Mouse (Mus musculus) forebrain, embryonic 13.5 days (tissue): ENCODE data around the gene Lyl1. TPM values are rescaled to one million over a fixed set of nuclear protein-coding genes. Genes with fewer than 3 reads are reported as not detected.

Experiments used
- ATAC-seq: fragments of 200-750 bp; cut with Nextera tagmentation; 2 replicates; pipeline ENCODE4 v1.8.0; 2017
- H3K27ac ChIP-seq: fragments of 300-500 bp; sonication (generic); 2 replicates; pipeline ENCODE4 v1.5.1; 2015; ENCODE audit warnings: inconsistent platforms, mild to moderate bottlenecking, moderate library complexity
- H3K27me3 ChIP-seq: fragments of 300-500 bp; sonication (generic); 2 replicates; pipeline ENCODE4 v1.6.1; 2015; ENCODE audit warnings: mild to moderate bottlenecking, inconsistent platforms
- H3K36me3 ChIP-seq: fragments of 300-500 bp; sonication (generic); 2 replicates; pipeline ENCODE4 v1.6.1; 2015; ENCODE audit warnings: mild to moderate bottlenecking, inconsistent platforms; ENCODE audit not compliant: poor library complexity, severe bottlenecking
- H3K4me1 ChIP-seq: fragments of 300-500 bp; sonication (generic); 2 replicates; pipeline ENCODE4 v1.6.1; 2015; ENCODE audit warnings: inconsistent platforms
- H3K4me2 ChIP-seq: fragments of 300-500 bp; sonication (generic); 2 replicates; pipeline ENCODE4 v1.6.1; 2015; ENCODE audit warnings: inconsistent platforms, mild to moderate bottlenecking, moderate library complexity
- H3K4me3 ChIP-seq: fragments of 300-500 bp; sonication (generic); 2 replicates; pipeline ENCODE4 v1.5.1; 2015; ENCODE audit warnings: mild to moderate bottlenecking, inconsistent platforms
- H3K9ac ChIP-seq: fragments of 300-500 bp; sonication (generic); 2 replicates; pipeline ENCODE4 v1.6.1; 2015; ENCODE audit warnings: mild to moderate bottlenecking, inconsistent platforms
- H3K9me3 ChIP-seq: fragments of 300-500 bp; sonication (generic); replicated peaks from 2 replicates; pipeline ENCODE4 v1.6.1; 2016; ENCODE audit warnings: inconsistent platforms
- WGBS: fragments of 180-500 bp; shearing (Covaris S2); methylation state at CpG from one replicate; pipeline ENCODE4 v1.1.7; 2015; 5-methylcytosine and 5-hydroxymethylcytosine counted together
- polyA plus RNA-seq: library from polyadenylated mRNA; unstranded; fragments of >200 nt; fragmentation: Nextera tagmentation; extraction: Ambion mirVana; gene quantifications from 2 replicates; pipeline ENCODE4 v1.2.1, GENCODE M21; 2015

The Lyl1 gene
- 1.9 and 2.1 TPM in 2 replicates for polyA plus RNA-seq

DNA sequence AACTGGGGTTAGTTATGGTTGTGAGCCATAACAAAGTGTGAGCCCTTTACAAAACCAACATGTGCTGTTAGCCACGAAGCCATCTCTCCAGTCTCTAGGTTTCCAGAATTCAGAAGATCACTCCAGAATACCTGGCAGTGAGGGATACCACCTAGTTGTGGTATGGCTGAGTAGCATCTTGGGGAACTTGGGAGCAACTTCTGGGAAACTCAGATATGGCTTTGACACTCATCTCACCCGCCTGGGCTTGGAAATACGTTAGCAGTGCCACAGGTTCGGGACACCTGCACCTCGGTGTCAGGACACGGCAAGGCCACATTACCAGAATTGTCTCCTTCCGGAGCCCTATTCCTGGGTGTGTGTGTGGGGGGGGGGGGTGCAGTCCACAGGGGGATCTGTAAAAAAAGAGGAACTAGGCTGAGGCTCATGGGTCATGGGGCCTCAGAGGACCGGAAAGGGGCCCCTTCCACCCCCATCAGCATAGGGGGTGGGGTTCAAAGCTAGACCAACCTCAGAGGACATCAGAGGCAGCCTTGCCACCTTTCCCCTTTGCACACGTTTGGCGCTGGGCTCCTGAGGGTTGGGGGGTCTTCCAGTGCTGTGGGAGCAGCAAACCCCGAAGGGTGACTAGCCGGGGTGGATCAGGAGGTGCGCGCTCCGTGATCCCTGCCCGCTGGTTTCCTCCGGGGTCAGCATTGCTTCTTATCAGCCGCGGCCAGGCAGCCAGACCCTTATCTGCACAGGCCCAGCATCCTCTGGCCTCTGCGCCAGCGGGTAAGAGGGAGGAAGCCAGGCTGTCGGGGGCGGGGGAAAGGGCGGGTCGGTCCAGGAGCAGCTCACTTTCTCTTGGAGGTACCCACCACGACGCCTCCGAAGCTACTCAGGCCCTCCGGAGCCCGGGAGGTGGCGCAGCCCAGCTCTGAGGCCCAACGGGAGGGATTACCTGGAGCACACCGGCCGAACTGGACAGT lies at the start of gene Lyl1:
Lyl1 (plus strand) TSS at position 517 of the 971 bp plus-strand sequence.
- H3K9ac ChIP-seq, result peak within 1 kb of the TSS; percentile 41
- H3K4me3 ChIP-seq, result no peak within 1 kb of the TSS
- peak within 1 kb of the TSS; percentile 14; the same call in 1 of the 2 replicates for H3K4me2 ChIP-seq
- H3K36me3 ChIP-seq, result peaks cover 41% of the 10 kb centered on the region
- peaks cover 36% of the 10 kb centered on the region for H3K4me1 ChIP-seq
- WGBS, result 13% methylated on average over 32 of the region's 34 CpGs
- H3K27ac ChIP-seq, result peak within 1 kb of the TSS; percentile 63
- no peak for ATAC-seq
- H3K27me3 ChIP-seq, result peaks cover 49% of the 10 kb centered on the region
- no peaks in the 10 kb centered on the region for H3K9me3 ChIP-seq

DNA sequence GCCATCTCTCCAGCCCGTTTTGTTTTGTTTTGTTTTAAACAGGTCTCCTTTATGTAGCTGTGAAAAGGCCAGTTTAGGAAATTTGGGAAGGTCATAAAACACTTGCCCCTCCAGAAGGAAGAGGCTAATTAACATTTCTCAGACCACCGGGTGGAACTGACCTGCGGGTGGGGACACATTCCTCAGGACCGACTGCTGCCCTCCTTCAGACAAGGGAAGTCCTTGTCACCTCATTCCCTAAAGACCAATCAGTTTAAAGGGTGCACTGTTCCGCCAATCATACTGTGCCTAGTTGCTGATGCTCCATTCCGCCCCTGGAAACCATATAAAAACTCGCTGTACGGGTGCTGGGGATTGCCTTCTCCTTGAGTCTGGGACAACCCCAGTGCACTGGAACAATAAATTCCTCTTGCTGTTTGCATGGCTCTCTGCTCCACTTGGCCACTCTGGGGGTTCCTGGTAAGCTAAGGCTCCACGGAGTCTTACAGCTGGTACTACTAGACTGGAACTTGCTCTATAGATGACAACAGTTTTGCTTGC lies 48.1 kb upstream of the Lyl1 start:
- no peak overlapping the region for H3K4me3 ChIP-seq
- no peaks in the 10 kb centered on the region for H3K27me3 ChIP-seq
- H3K27ac ChIP-seq, result peak overlapping the region; percentile 36; the same call in 1 of the 2 replicates
- H3K36me3 ChIP-seq, result no peaks in the 10 kb centered on the region
- peaks cover 26% of the 10 kb centered on the region for H3K4me1 ChIP-seq
- ATAC-seq, result no peak
- no peak overlapping the region for H3K9ac ChIP-seq
- WGBS, result 73% methylated on average over 9 of the region's 9 CpGs
- no peak overlapping the region for H3K4me2 ChIP-seq
- H3K9me3 ChIP-seq, result no peaks in the 10 kb centered on the region

DNA sequence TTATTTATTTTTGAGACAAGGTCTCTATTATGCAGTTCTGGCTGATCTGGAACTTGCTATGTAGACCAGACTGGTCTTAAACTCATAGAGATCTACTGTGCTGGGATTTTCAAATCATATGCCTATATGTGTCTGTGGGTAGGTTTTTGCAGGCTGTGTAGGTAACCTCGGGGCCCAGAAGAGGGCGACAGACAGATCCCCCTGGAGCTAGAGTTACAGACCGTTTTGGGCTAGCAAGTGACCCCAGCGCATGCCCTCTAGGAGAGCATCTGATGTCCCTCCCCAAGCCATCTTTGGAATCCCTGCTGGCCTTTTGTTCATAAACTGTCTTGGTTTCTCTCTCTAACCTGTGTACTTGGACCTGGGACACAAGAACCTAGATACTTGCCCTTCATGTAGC lies 46.7 kb upstream of the Lyl1 start:
- ATAC-seq, result no peak
- Histone ChIP-seq H3K9ac (no peak overlapping the region), H3K9me3 (no peaks in the 10 kb centered on the region), H3K36me3 (no peaks in the 10 kb centered on the region), H3K4me2 (no peak overlapping the region), H3K27ac (no peak overlapping the region; the same call in 1 of the 2 replicates), H3K4me3 (no peak overlapping the region), H3K4me1 (peaks cover 27% of the 10 kb centered on the region), H3K27me3 (no peaks in the 10 kb centered on the region)
- 48% methylated on average over 4 of the region's 4 CpGs for WGBS

DNA sequence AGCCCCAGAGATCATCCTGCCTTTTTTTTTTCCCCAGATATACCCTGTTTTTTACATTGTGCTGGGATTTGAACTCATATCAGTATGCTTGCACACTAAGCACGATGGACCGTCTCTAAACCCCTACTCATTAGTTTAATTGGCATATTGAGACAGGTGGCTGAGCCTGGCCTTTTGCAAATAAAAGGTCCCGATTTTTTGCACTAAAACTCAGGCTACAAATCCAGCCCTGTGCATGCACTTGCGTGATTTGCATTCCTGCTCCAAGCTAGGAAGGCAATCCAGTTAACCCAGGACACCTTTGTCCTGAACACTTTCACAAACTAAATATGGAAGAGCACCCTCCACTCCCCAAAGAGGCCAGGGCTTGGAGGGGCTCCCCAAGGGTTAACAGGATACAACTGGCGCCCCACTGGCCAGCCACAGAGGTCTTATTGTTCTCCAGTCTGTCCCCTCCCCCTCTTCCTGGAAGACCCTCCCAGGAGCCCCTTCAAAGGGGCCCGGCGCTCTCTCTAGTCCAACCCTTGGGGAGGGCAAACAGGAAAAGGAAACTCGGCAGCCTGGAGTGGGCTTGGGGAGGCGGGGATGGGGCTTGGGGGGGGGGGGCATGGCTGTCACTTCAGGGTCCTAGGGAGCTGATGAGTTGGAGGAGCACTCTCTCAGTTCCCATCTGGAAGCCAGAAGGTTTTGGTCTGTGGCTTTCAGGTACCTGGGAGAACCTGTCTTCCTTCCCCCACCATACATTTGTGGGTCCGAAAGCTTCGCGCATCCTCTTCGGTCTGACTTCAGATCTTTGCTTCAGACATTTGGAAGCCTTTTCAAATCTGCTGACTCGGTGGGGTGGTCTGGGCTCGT lies 45.7 kb upstream of the Lyl1 start:
- Histone ChIP-seq H3K4me2 (peak overlapping the region; percentile 60), H3K27ac (peak overlapping the region; percentile 74), H3K4me3 (peak overlapping the region; percentile 22), H3K27me3 (no peaks in the 10 kb centered on the region), H3K36me3 (no peaks in the 10 kb centered on the region), H3K9ac (peak overlapping the region; percentile 49), H3K4me1 (peaks cover 36% of the 10 kb centered on the region), H3K9me3 (no peaks in the 10 kb centered on the region)
- WGBS, result under 1% methylated on average over 14 of the region's 15 CpGs
- ATAC-seq, result peak; percentile 69

DNA sequence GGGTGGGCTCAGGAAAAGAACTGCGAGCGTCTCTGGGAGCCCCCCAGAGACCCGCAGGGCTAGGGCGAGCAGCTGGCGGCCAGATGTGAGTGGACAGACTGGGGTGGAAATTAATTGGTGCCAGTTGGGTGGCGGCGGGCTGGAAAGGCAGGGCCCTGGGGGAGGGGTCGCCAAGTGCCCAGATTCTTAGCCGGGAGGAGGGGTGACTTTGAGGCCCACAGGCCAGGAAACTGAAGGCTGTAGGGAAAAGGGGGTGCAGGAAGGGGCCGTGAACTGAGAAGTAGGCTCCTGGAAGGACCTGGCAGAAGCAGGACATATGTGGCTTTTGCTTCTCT lies 45.1 kb upstream of the Lyl1 start:
- H3K27ac ChIP-seq, result peak overlapping the region; percentile 74
- no peaks in the 10 kb centered on the region for H3K36me3 ChIP-seq
- 2% methylated on average over 10 of the region's 10 CpGs for WGBS
- H3K9me3 ChIP-seq, result no peaks in the 10 kb centered on the region
- H3K27me3 ChIP-seq, result no peaks in the 10 kb centered on the region
- peak overlapping the region; percentile 60 for H3K4me2 ChIP-seq
- H3K4me3 ChIP-seq, result peak overlapping the region; percentile 22
- H3K9ac ChIP-seq, result peak overlapping the region; percentile 49
- peaks cover 42% of the 10 kb centered on the region for H3K4me1 ChIP-seq
- peak; percentile 5; the same call in 1 of the 2 replicates for ATAC-seq

DNA sequence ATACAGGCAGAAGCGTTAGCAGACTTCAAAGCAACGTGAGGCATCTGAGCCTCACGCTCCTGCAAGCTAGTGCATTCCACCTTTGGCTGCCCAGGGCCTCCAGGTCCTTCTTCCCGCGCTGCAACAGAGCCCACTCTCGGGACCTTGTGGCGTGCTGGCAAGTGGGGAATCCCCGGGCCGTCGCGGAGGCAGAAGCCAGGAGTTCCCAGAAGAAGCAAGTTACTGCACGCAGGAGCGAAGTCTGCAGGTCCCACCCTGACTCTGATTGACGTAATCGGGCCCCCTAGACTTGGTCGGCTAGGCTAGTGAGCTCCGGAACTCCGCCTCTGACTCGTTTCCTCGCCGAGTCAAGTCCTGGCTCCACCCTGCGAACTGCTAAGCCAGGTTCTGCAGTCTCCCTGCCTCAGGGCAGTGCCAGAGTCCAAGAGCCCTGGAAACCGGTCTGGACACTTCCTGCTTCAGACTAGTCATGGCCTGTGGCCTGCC lies 44.6 kb upstream of the Lyl1 start:
- Histone ChIP-seq H3K27ac (peak overlapping the region; percentile 74), H3K36me3 (no peaks in the 10 kb centered on the region), H3K9ac (peak overlapping the region; percentile 51), H3K9me3 (no peaks in the 10 kb centered on the region), H3K4me1 (peaks cover 47% of the 10 kb centered on the region), H3K4me2 (peak overlapping the region; percentile 60), H3K4me3 (peak overlapping the region; percentile 22), H3K27me3 (no peaks in the 10 kb centered on the region)
- 3% methylated on average over 23 of the region's 23 CpGs for WGBS
- ATAC-seq, result no peak

DNA sequence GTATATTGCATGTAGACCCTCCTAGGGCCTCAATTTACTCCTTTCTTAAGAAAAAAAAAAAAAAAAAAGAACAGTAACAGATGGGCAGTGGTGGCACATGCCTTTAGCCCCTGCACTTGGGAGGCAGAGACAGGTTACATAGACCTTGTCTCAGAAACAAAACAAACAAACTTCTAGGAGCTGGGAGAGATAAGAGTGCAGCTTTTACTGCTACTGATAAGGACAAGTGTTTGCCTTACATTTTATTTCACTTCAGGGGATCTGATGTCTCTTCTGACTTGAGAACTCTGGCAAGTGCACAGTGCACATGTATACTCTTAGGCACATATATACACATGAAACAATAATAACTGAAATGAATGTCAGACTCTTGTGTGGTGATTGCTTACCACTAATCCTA lies 44.1 kb upstream of the Lyl1 start:
- ATAC-seq, result no peak
- no peaks in the 10 kb centered on the region for H3K36me3 ChIP-seq
- H3K9me3 ChIP-seq, result no peaks in the 10 kb centered on the region
- H3K9ac ChIP-seq, result peak overlapping the region; percentile 51; the same call in 1 of the 2 replicates
- H3K27me3 ChIP-seq, result no peaks in the 10 kb centered on the region
- peak overlapping the region; percentile 60 for H3K4me2 ChIP-seq
- H3K4me3 ChIP-seq, result no peak overlapping the region
- peak overlapping the region; percentile 74; the same call in 1 of the 2 replicates for H3K27ac ChIP-seq
- H3K4me1 ChIP-seq, result peaks cover 51% of the 10 kb centered on the region

DNA sequence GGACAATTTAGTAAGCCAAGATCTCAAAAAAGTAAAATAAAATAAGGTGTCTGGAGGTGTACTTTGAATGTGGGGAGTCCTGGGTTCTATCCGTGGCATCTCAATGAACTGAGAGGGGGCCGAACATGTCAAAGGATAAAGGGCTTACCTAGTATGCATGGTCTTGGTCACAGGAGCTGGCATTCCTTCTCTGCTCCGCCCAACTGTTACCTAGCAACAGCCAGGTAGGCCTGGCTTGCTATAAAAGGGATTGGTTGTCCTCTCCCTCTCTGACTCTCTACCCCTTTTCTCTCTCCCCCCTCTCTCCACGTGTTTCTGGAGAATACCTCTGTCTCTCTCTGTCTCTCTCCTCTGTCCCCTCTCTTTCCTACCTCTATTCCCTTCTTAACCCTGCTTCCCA lies 43.6 kb upstream of the Lyl1 start:
- H3K9me3 ChIP-seq, result no peaks in the 10 kb centered on the region
- no peak overlapping the region for H3K4me3 ChIP-seq
- ATAC-seq, result no peak
- H3K4me1 ChIP-seq, result peaks cover 54% of the 10 kb centered on the region
- no peaks in the 10 kb centered on the region for H3K27me3 ChIP-seq
- 43% methylated on average over 4 of the region's 4 CpGs for WGBS
- H3K36me3 ChIP-seq, result no peaks in the 10 kb centered on the region
- no peak overlapping the region for H3K9ac ChIP-seq
- no peak overlapping the region for H3K4me2 ChIP-seq
- H3K27ac ChIP-seq, result no peak overlapping the region

DNA sequence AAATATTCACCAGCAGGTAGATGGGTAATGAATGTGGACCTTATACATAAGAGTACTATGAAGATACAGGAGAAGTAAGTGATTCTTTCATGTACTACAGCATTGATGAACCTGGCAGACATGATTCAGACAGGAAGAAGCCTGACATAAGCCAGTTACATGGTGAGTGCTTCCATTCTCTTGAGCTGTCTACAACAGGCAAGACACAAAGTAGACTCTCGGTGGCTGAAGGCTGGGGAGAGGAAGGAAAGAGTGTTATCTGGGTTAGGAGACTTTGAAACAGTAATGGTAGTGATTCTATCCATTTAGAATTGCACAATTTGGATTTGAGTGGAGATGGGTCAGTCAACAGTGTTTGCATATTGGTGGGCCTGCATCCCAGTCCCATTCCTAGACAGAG lies 42.3 kb upstream of the Lyl1 start:
- Histone ChIP-seq H3K36me3 (no peaks in the 10 kb centered on the region), H3K9ac (no peak overlapping the region), H3K27me3 (no peaks in the 10 kb centered on the region), H3K9me3 (no peaks in the 10 kb centered on the region), H3K4me2 (no peak overlapping the region), H3K27ac (no peak overlapping the region), H3K4me3 (no peak overlapping the region), H3K4me1 (peaks cover 62% of the 10 kb centered on the region)
- no peak for ATAC-seq
- 59% methylated on average over 1 of the region's 1 CpGs for WGBS

DNA sequence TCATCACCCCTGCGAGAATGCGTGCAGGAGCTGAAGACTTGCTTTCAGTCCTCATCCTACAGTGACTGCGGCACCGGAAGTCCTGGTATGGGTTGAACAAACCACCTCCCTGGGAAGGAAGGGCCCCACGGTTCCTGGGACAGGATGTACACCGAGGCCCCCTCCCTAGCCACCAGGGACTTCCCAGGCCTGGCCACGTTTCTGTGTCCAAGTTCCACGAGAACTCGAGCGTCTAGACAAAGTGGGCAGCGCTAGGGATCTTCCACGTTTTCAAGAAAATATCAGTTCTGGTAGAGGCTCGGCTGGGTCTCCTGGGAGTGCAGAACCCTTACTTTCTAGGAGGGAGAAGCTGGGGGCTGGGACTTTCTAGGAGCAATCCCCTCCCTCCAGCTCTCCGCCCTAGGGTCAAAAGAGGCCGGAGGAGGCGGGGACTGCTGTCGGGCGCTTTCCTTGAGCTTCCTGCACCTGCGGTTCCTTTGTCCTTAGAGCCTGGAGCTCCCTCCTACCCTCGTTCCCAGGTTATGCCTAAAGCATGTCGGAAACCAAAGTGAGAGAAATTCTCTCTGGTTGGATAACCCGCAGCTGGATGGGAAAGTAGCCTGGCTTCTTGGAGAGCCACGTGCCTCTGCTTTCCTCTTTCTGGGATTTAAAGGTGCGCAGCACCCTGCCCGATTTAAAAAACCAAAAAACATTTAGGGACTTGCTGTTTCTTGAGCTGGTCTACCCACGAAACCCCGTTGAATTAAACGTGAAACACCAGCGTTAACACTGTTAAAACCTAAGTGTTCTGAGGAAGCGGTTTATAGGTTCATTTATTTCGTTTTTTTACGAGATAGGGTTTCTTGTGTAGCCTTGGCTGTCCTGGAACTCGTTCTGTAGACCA lies 41.1 kb upstream of the Lyl1 start:
- H3K4me2 ChIP-seq, result peak overlapping the region; percentile 92
- peak overlapping the region; percentile 48 for H3K27ac ChIP-seq
- peaks cover 56% of the 10 kb centered on the region for H3K4me1 ChIP-seq
- no peak for ATAC-seq
- H3K9ac ChIP-seq, result peak overlapping the region; percentile 90
- WGBS, result 2% methylated on average over 33 of the region's 33 CpGs
- peak overlapping the region; percentile 79 for H3K4me3 ChIP-seq
- H3K27me3 ChIP-seq, result no peaks in the 10 kb centered on the region
- H3K9me3 ChIP-seq, result no peaks in the 10 kb centered on the region
- H3K36me3 ChIP-seq, result no peaks in the 10 kb centered on the region
